ENCODE assay signal across 19 mouse cellular contexts in genomic region chr1:192896076-192896475, GRCm38 (mm10). TPM values are rescaled to one million over a fixed set of nuclear protein-coding genes. Genes with fewer than 3 reads are reported as not detected.
A peak's percentile ranks its signal among the peaks of the same experiment; 100 is the strongest.
DNase-seq lines count a peak whose midpoint lies in the region; ATAC-seq lines count a peak whose summit lies in the region.
"Had no signal": no experiment of that assay in that cellular context is flagged by ENCODE, and none has a peak within 500 bp of the region (broad histone marks: within the 10 kb centered on the region; RNA-seq: fewer than 3 reads in every experiment).

No protein-coding gene starts in this region.

- H3K9me3 ChIP-seq in liver, embryonic 13.5 days (replicated peaks) = no peaks in the 10 kb centered on the region
- H3K9me3 ChIP-seq in liver, embryonic 11.5 days (ENCODE audit: control insufficient read depth, low read length) = no peaks in the 10 kb centered on the region
- H3K9me3 ChIP-seq: embryonic facial prominence, embryonic 12.5 days; heart, embryonic 12.5 days; hindbrain, embryonic 10.5 days; intestine, embryonic 15.5 days had no signal

- no peak overlapping the region for H3K9ac ChIP-seq in liver, embryonic 13.5 days
- no peak overlapping the region for H3K9ac ChIP-seq in liver, embryonic 11.5 days (ENCODE audit: low read depth, low read length)
- H3K9ac ChIP-seq: embryonic facial prominence, embryonic 12.5 days; heart, embryonic 12.5 days; hindbrain, embryonic 14.5 days; intestine, embryonic 15.5 days had no signal

- 82% methylated on average over 3 of the region's 3 CpGs for WGBS in liver, embryonic 13.5 days (ENCODE audit: insufficient replicate concordance)
- WGBS in liver, embryonic 11.5 days = 86% methylated on average over 3 of the region's 3 CpGs

- no peak overlapping the region for H3K4me3 ChIP-seq in liver, embryonic 13.5 days (replicated peaks)
- no peak overlapping the region for H3K4me3 ChIP-seq in liver, embryonic 11.5 days (ENCODE audit: low read depth, low read length)
- H3K4me3 ChIP-seq: embryonic facial prominence, embryonic 12.5 days; heart, adult 2 months; heart, embryonic 12.5 days; hindbrain, embryonic 10.5 days; intestine, embryonic 15.5 days had no signal

- peaks cover 18% of the 10 kb centered on the region for H3K36me3 ChIP-seq in liver, embryonic 13.5 days
- no peaks in the 10 kb centered on the region for H3K36me3 ChIP-seq in liver, embryonic 11.5 days (ENCODE audit: control insufficient read depth, insufficient read depth, low read length)
- H3K36me3 ChIP-seq: embryonic facial prominence, embryonic 12.5 days; heart, embryonic 12.5 days; intestine, embryonic 15.5 days had no signal

- H3K27me3 ChIP-seq in liver, embryonic 13.5 days = no peaks in the 10 kb centered on the region
- H3K27me3 ChIP-seq in liver, embryonic 11.5 days (replicated peaks; ENCODE audit: control insufficient read depth, insufficient read depth, low read length) = no peaks in the 10 kb centered on the region
- H3K27me3 ChIP-seq: CH12.LX; embryonic facial prominence, embryonic 12.5 days; heart, embryonic 12.5 days; intestine, embryonic 15.5 days had no signal

- H3K27ac ChIP-seq in liver, embryonic 13.5 days = no peak overlapping the region
- no peak overlapping the region for H3K27ac ChIP-seq in liver, embryonic 11.5 days (ENCODE audit: low read depth, low read length)
- H3K27ac ChIP-seq: embryonic facial prominence, embryonic 12.5 days; heart, adult 2 months; hindbrain, embryonic 10.5 days; hindbrain, embryonic 14.5 days; intestine, embryonic 15.5 days had no signal

- DNase-seq in liver, embryonic 13.5 days = no peak
- no peak for DNase-seq in liver, embryonic 11.5 days (ENCODE audit: low spot score)
- DNase-seq in testis, postnatal 14 days (ENCODE audit: low spot score) = peak; percentile 35
- DNase-seq in testis, postnatal 10 days (ENCODE audit: low spot score) = no peak
- peak; percentile 60 for DNase-seq in adrenal gland, postnatal 10 days
- DNase-seq in cerebellum, postnatal 4 days (ENCODE audit: low spot score in 2 of 2) = no peak
- no peak for DNase-seq in right cerebral cortex, postnatal 36 days (ENCODE audit: low spot score in 2 of 2)
- no peak for DNase-seq in Muller cell, postnatal 12 days (ENCODE audit: inconsistent ontology term)
- DNase-seq: cerebellum, adult 18-20 months; cerebellum, postnatal 14 days; gastrocnemius, postnatal 10 days; heart, adult 2 months had no signal

- 0 out of 2 replicates have a peak, but pooled peaks have one; percentile 23 for ATAC-seq in liver, embryonic 13.5 days (ENCODE audit: low read depth)
- ATAC-seq in liver, embryonic 11.5 days (replicated peaks; ENCODE audit: low FRiP score) = no peak
- ATAC-seq: forebrain, embryonic 16.5 days; intestine, embryonic 15.5 days had no signal

- H3K4me1 ChIP-seq in liver, embryonic 13.5 days (replicated peaks) = no peaks in the 10 kb centered on the region
- H3K4me1 ChIP-seq in liver, embryonic 11.5 days (replicated peaks; ENCODE audit: control insufficient read depth, insufficient read depth, low read length) = no peaks in the 10 kb centered on the region
- H3K4me1 ChIP-seq: intestine, embryonic 15.5 days had no signal

- no peak overlapping the region for H3K4me2 ChIP-seq in liver, embryonic 13.5 days
- H3K4me2 ChIP-seq in liver, embryonic 11.5 days = no peak overlapping the region
- H3K4me2 ChIP-seq: embryonic facial prominence, embryonic 12.5 days; heart, embryonic 12.5 days; hindbrain, embryonic 14.5 days; intestine, embryonic 15.5 days had no signal

RNA-seq across cellular contexts. Expression of gene Sertad4, which starts 40.5 kb away (rescaled TPM):
- 0.93 and 1.2 TPM in 2 replicates for polyA plus RNA-seq in liver, embryonic 13.5 days (2015; fragmentation: Nextera tagmentation; extraction: Ambion mirVana)
- polyA plus RNA-seq in liver, embryonic 11.5 days (2014; fragmentation: Nextera tagmentation; extraction: Ambion mirVana) = 3.9 and 4.0 TPM in 2 replicates
- total RNA-seq in adrenal gland, postnatal 10 days (2021) = 1 to 10 TPM; 7.9 to 9.3 TPM
- total RNA-seq: CH12.LX had no signal

Comparison
In these comparisons a context has a peak if more than half of its experiments do, and no peak if none do; other contexts are left out.
1. DNase-seq: peak in testis, postnatal 14 days (single experiment) and adrenal gland, postnatal 10 days (single experiment); none in liver, embryonic 13.5 days (single experiment), liver, embryonic 11.5 days (single experiment), testis, postnatal 10 days (single experiment), cerebellum, postnatal 4 days (0 of 2), right cerebral cortex, postnatal 36 days (0 of 2) and Muller cell, postnatal 12 days (single experiment).